Mouse (Mus musculus) left cerebral cortex, postnatal 36 days (tissue): ENCODE data around the gene Tubd1. TPM values are rescaled to one million over a fixed set of nuclear protein-coding genes. Genes with fewer than 3 reads are reported as not detected.

Experiments
- DNase-seq, 2 experiments: peaks; one replicate each; pipeline ENCODE4 v3.0.0; 2021 to 2022; ENCODE audit warnings: low spot score in 2 of 2, mixed read lengths in 1 of 2
- intact Hi-C: fragments of 180-260 bp; cut with DNase I; formaldehyde crosslinking; loops from one replicate; pipeline ENCODE4 v1.15.1; 2025
- total RNA-seq, 2 experiments: library from RNA; stranded (reverse); gene quantifications; 2 replicates each; pipeline ENCODE4 v1.2.3; 2021

Gene Tubd1
- total RNA-seq, 2 experiments from 2014 or later: 5.3 to 6.1 TPM

GRCm38 (mm10) chr11:86594188-86594876 lies 49.5 kb downstream of the Tubd1 start:
- intact Hi-C loops: no loop called here
- no peak for DNase-seq

- no peak for DNase-seq
- intact Hi-C loops: no loop called here
These were observed 50.6 kb downstream of the Tubd1 start for GRCm38 (mm10) chr11:86595366-86595765.

- no peak for DNase-seq
- intact Hi-C loops: no loop called here
These were observed 51.6 kb downstream of the Tubd1 start for GRCm38 (mm10) chr11:86596187-86596960.

GRCm38 (mm10) chr11:86596976-86597375 lies 52.2 kb downstream of the Tubd1 start:
- intact Hi-C loops: no loop called here
- DNase-seq: no peak

GRCm38 (mm10) chr11:86598154-86598553 lies 53.4 kb downstream of the Tubd1 start:
- DNase-seq: no peak
- intact Hi-C loops: no loop called here

- intact Hi-C loops: no loop called here
- DNase-seq: no peak
These were observed 53.8 kb downstream of the Tubd1 start for GRCm38 (mm10) chr11:86598572-86598971.

- intact Hi-C loops: no loop called here
- DNase-seq: no peak
These were observed 54.8 kb downstream of the Tubd1 start for GRCm38 (mm10) chr11:86599378-86600208.

- intact Hi-C loops: no loop called here
- DNase-seq: no peak
These were observed 55.4 kb downstream of the Tubd1 start for GRCm38 (mm10) chr11:86600209-86600557.

GRCm38 (mm10) chr11:86602116-86602515 lies 57.3 kb downstream of the Tubd1 start:
- intact Hi-C loops: no loop called here
- DNase-seq: no peak

- no peak for DNase-seq
- intact Hi-C loops: no loop called here
These were observed 58.9 kb downstream of the Tubd1 start for GRCm38 (mm10) chr11:86603719-86604118.

GRCm38 (mm10) chr11:86604289-86604688 lies 59.5 kb downstream of the Tubd1 start:
- DNase-seq: no peak
- intact Hi-C loops: no loop called here

- DNase-seq: no peak
- intact Hi-C loops: no loop called here
These were observed 60.1 kb downstream of the Tubd1 start for GRCm38 (mm10) chr11:86604732-86605520.

GRCm38 (mm10) chr11:86606621-86607339 lies 62.0 kb downstream of the Tubd1 start:
- intact Hi-C loops: no loop called here
- no peak for DNase-seq

GRCm38 (mm10) chr11:86607808-86608350 lies 63.1 kb downstream of the Tubd1 start:
- no peak for DNase-seq
- intact Hi-C loops: no loop called here

- no peak for DNase-seq
- intact Hi-C loops: no loop called here
These were observed 65.4 kb downstream of the Tubd1 start for GRCm38 (mm10) chr11:86610239-86610638.

- intact Hi-C loops: no loop called here
- DNase-seq: no peak
These were observed 67.2 kb downstream of the Tubd1 start for GRCm38 (mm10) chr11:86611991-86612390.

GRCm38 (mm10) chr11:86614056-86614530 lies 69.3 kb downstream of the Tubd1 start:
- intact Hi-C loops: no loop called here
- DNase-seq: no peak

GRCm38 (mm10) chr11:86614607-86615006 lies 69.8 kb downstream of the Tubd1 start:
- intact Hi-C loops: no loop called here
- DNase-seq: no peak
